Mouse (Mus musculus) embryonic facial prominence, embryonic 10.5 days (tissue): ENCODE data around the gene Trank1. TPM values are rescaled to one million over a fixed set of nuclear protein-coding genes. Genes with fewer than 3 reads are reported as not detected.
A peak's percentile ranks its signal among the peaks of the same experiment; 100 is the strongest.

ENCODE experiments used
- DNase-seq: peaks from one replicate; pipeline ENCODE4 v3.0.0-alpha.2; 2017; ENCODE audit warnings: low spot score
- H3K27ac ChIP-seq: fragments of 300-500 bp; sonication (generic); replicated peaks from 2 replicates; pipeline ENCODE4 v1.5.1; 2016; ENCODE audit warnings: mild to moderate bottlenecking
- H3K27me3 ChIP-seq: fragments of 300-500 bp; sonication (generic); replicated peaks from 2 replicates; pipeline ENCODE4 v1.6.1; 2016; ENCODE audit warnings: low read depth, mild to moderate bottlenecking; ENCODE audit not compliant: poor library complexity, severe bottlenecking
- H3K36me3 ChIP-seq: fragments of 300-500 bp; sonication (generic); replicated peaks from 2 replicates; pipeline ENCODE4 v1.6.1; 2016; ENCODE audit warnings: mild to moderate bottlenecking, moderate library complexity
- H3K4me1 ChIP-seq: fragments of 300-500 bp; sonication (generic); 2 replicates; pipeline ENCODE4 v1.6.1; 2016
- H3K4me3 ChIP-seq: fragments of 300-500 bp; sonication (generic); 2 replicates; pipeline ENCODE4 v1.5.1; 2016; ENCODE audit warnings: mild to moderate bottlenecking, moderate library complexity
- H3K9me3 ChIP-seq: fragments of 300-500 bp; sonication (generic); 2 replicates; pipeline ENCODE4 v1.6.1; 2016; ENCODE audit warnings: mild to moderate bottlenecking
- WGBS: fragments of 180-500 bp; shearing (Covaris S2); methylation state at CpG from one replicate; pipeline ENCODE4 v1.1.7; 2016; 5-methylcytosine and 5-hydroxymethylcytosine counted together
- polyA plus RNA-seq: library from polyadenylated mRNA; unstranded; fragments of >200 nt; fragmentation: Nextera tagmentation; extraction: Ambion mirVana; gene quantifications from 2 replicates; pipeline ENCODE4 v1.2.1, GENCODE M21; 2016

Trank1 gene
- polyA plus RNA-seq, 1 experiment from 2014 or later, result 0.09 TPM

GRCm38 (mm10) chr9:111287956-111288355, 23.6 kb upstream of the Trank1 start:
- Histone ChIP-seq H3K27ac (no peak overlapping the region), H3K9me3 (no peaks in the 10 kb centered on the region), H3K36me3 (no peaks in the 10 kb centered on the region), H3K4me1 (peaks cover 19% of the 10 kb centered on the region), H3K27me3 (0 out of 2 replicates have a peak, but pooled peaks cover 3% of the 10 kb centered on the region), H3K4me3 (no peak overlapping the region)
- DNase-seq, result no peak
- 93% methylated on average over 4 of the region's 4 CpGs for WGBS

- H3K9me3 ChIP-seq, result no peaks in the 10 kb centered on the region
- DNase-seq, result peak; percentile 63
- 52% methylated on average over 9 of the region's 9 CpGs for WGBS
- 0 out of 2 replicates have a peak, but pooled peaks cover 3% of the 10 kb centered on the region for H3K27me3 ChIP-seq
- H3K4me1 ChIP-seq, result peaks cover 19% of the 10 kb centered on the region
- H3K4me3 ChIP-seq, result peak overlapping the region; percentile 39
- H3K27ac ChIP-seq, result peak overlapping the region; percentile 75
- H3K36me3 ChIP-seq, result no peaks in the 10 kb centered on the region
Observed at GRCm38 (mm10) chr9:111289294-111289831, 22.2 kb upstream of the Trank1 start.

- Histone ChIP-seq H3K36me3 (no peaks in the 10 kb centered on the region), H3K9me3 (no peaks in the 10 kb centered on the region), H3K4me1 (peaks cover 19% of the 10 kb centered on the region), H3K4me3 (peak overlapping the region; percentile 39), H3K27me3 (0 out of 2 replicates have a peak, but pooled peaks cover 3% of the 10 kb centered on the region), H3K27ac (peak overlapping the region; percentile 75)
- WGBS, result 17% methylated on average over 21 of the region's 21 CpGs
- peak; percentile 94 for DNase-seq
Observed at GRCm38 (mm10) chr9:111289832-111290339, 21.7 kb upstream of the Trank1 start.

GRCm38 (mm10) chr9:111290539-111291100, 20.9 kb upstream of the Trank1 start:
- no peak for DNase-seq
- H3K36me3 ChIP-seq, result no peaks in the 10 kb centered on the region
- H3K27me3 ChIP-seq, result 0 out of 2 replicates have a peak, but pooled peaks cover 3% of the 10 kb centered on the region
- H3K4me1 ChIP-seq, result peaks cover 16% of the 10 kb centered on the region
- H3K9me3 ChIP-seq, result no peaks in the 10 kb centered on the region
- WGBS, result 75% methylated on average over 11 of the region's 11 CpGs
- no peak overlapping the region for H3K27ac ChIP-seq
- H3K4me3 ChIP-seq, result no peak overlapping the region

GRCm38 (mm10) chr9:111293234-111293633, 18.3 kb upstream of the Trank1 start:
- Histone ChIP-seq H3K36me3 (no peaks in the 10 kb centered on the region), H3K4me3 (no peak overlapping the region), H3K4me1 (peaks cover 11% of the 10 kb centered on the region), H3K27me3 (0 out of 2 replicates have a peak, but pooled peaks cover 3% of the 10 kb centered on the region), H3K27ac (no peak overlapping the region), H3K9me3 (no peaks in the 10 kb centered on the region)
- whole genome bisulfite sequencing, result 87% methylated on average over 4 of the region's 4 CpGs
- DNase-seq, result no peak

- 92% methylated on average over 6 of the region's 6 CpGs for WGBS
- no peak for DNase-seq
Observed at GRCm38 (mm10) chr9:111294911-111295310, 16.6 kb upstream of the Trank1 start.

GRCm38 (mm10) chr9:111295323-111295722, 16.2 kb upstream of the Trank1 start:
- Histone ChIP-seq H3K4me1 (no peaks in the 10 kb centered on the region; the same call in 1 of the 2 replicates), H3K27ac (no peak overlapping the region), H3K4me3 (no peak overlapping the region), H3K36me3 (no peaks in the 10 kb centered on the region), H3K27me3 (0 out of 2 replicates have a peak, but pooled peaks cover 3% of the 10 kb centered on the region), H3K9me3 (no peaks in the 10 kb centered on the region)
- 72% methylated on average over 2 of the region's 2 CpGs for WGBS
- DNase-seq, result no peak

More at GRCm38 (mm10) chr9:111294911-111295310, 16.6 kb upstream of the Trank1 start:
- H3K4me1 ChIP-seq, result peaks cover 4% of the 10 kb centered on the region
- H3K27ac ChIP-seq, result no peak overlapping the region
- no peaks in the 10 kb centered on the region for H3K9me3 ChIP-seq
- H3K36me3 ChIP-seq, result no peaks in the 10 kb centered on the region
- H3K4me3 ChIP-seq, result no peak overlapping the region
- 0 out of 2 replicates have a peak, but pooled peaks cover 3% of the 10 kb centered on the region for H3K27me3 ChIP-seq

GRCm38 (mm10) chr9:111296433-111296832, 15.1 kb upstream of the Trank1 start:
- WGBS, result 83% methylated on average over 7 of the region's 7 CpGs
- Histone ChIP-seq H3K27me3 (0 out of 2 replicates have a peak, but pooled peaks cover 3% of the 10 kb centered on the region), H3K4me3 (no peak overlapping the region), H3K9me3 (no peaks in the 10 kb centered on the region), H3K36me3 (no peaks in the 10 kb centered on the region), H3K4me1 (no peaks in the 10 kb centered on the region), H3K27ac (no peak overlapping the region)
- no peak for DNase-seq

GRCm38 (mm10) chr9:111298606-111299005, 12.9 kb upstream of the Trank1 start:
- Histone ChIP-seq H3K4me3 (no peak overlapping the region), H3K27ac (no peak overlapping the region), H3K27me3 (no peaks in the 10 kb centered on the region), H3K36me3 (no peaks in the 10 kb centered on the region), H3K9me3 (no peaks in the 10 kb centered on the region), H3K4me1 (no peaks in the 10 kb centered on the region)
- DNase-seq, result no peak
- 90% methylated on average over 2 of the region's 2 CpGs for WGBS

- WGBS, result 74% methylated on average over 12 of the region's 12 CpGs
- H3K27ac ChIP-seq, result no peak overlapping the region
- no peak for DNase-seq
- no peaks in the 10 kb centered on the region for H3K36me3 ChIP-seq
- no peak overlapping the region for H3K4me3 ChIP-seq
- no peaks in the 10 kb centered on the region for H3K4me1 ChIP-seq
- H3K27me3 ChIP-seq, result no peaks in the 10 kb centered on the region
- H3K9me3 ChIP-seq, result no peaks in the 10 kb centered on the region
Observed at GRCm38 (mm10) chr9:111302196-111302831, 9.2 kb upstream of the Trank1 start.

- H3K27me3 ChIP-seq, result peaks cover 4% of the 10 kb centered on the region
- no peak overlapping the region for H3K4me3 ChIP-seq
- WGBS, result 91% methylated on average over 6 of the region's 6 CpGs
- H3K4me1 ChIP-seq, result no peaks in the 10 kb centered on the region
- no peak for DNase-seq
- no peaks in the 10 kb centered on the region for H3K36me3 ChIP-seq
- H3K27ac ChIP-seq, result no peak overlapping the region
- no peaks in the 10 kb centered on the region for H3K9me3 ChIP-seq
Observed at GRCm38 (mm10) chr9:111304036-111304435, 7.5 kb upstream of the Trank1 start.

- Histone ChIP-seq H3K4me3 (no peak overlapping the region), H3K27ac (no peak overlapping the region), H3K9me3 (peaks cover 14% of the 10 kb centered on the region), H3K27me3 (peaks cover 25% of the 10 kb centered on the region), H3K4me1 (no peaks in the 10 kb centered on the region; the same call in 1 of the 2 replicates), H3K36me3 (no peaks in the 10 kb centered on the region)
- no peak for DNase-seq
- whole genome bisulfite sequencing, result 84% methylated on average over 7 of the region's 7 CpGs
Observed at GRCm38 (mm10) chr9:111306142-111306541, 5.4 kb upstream of the Trank1 start.
